Mouse (Mus musculus) hindbrain, postnatal 0 days (tissue): ENCODE measurements around the gene Exoc6. TPM values are rescaled to one million over a fixed set of nuclear protein-coding genes. Genes with fewer than 3 reads are reported as not detected.

Experiments
- ATAC-seq: fragments of 200-750 bp; cut with Nextera tagmentation; 2 replicates; pipeline ENCODE4 v1.8.0; 2017; ENCODE audit warnings: mild to moderate bottlenecking, moderate TSS enrichment, moderate library complexity
- DNase-seq: peaks from one replicate; pipeline ENCODE4 v3.0.0-alpha.2; 2015; ENCODE audit warnings: low spot score
- H3K27ac ChIP-seq: fragments of 300-500 bp; sonication (generic); 2 replicates; pipeline ENCODE4 v1.5.1; 2014; ENCODE audit warnings: mild to moderate bottlenecking
- H3K27me3 ChIP-seq: fragments of 300-500 bp; sonication (generic); 2 replicates; pipeline ENCODE4 v1.6.1; 2014; ENCODE audit warnings: low read length, mixed read lengths; ENCODE audit not compliant: insufficient read depth
- H3K36me3 ChIP-seq: fragments of 300-500 bp; sonication (generic); 2 replicates; pipeline ENCODE4 v1.6.1; 2014; ENCODE audit warnings: low read length, mixed read lengths; ENCODE audit not compliant: insufficient read depth
- H3K4me1 ChIP-seq: fragments of 300-500 bp; sonication (generic); 2 replicates; pipeline ENCODE4 v1.6.1; 2014; ENCODE audit warnings: antibody characterized with exemption, low read length, mixed read lengths; ENCODE audit not compliant: insufficient read depth
- H3K4me2 ChIP-seq: fragments of 300-500 bp; sonication (generic); 2 replicates; pipeline ENCODE4 v1.6.1; 2014; ENCODE audit warnings: low read depth, mild to moderate bottlenecking, low read length, moderate library complexity, mixed read lengths
- H3K4me3 ChIP-seq: fragments of 300-500 bp; sonication (generic); 2 replicates; pipeline ENCODE4 v1.5.1; 2014; ENCODE audit warnings: low read length
- H3K9ac ChIP-seq: fragments of 300-500 bp; sonication (generic); replicated peaks from 2 replicates; pipeline ENCODE4 v1.6.1; 2014; ENCODE audit warnings: mild to moderate bottlenecking, low read length, moderate library complexity, mixed read lengths
- H3K9me3 ChIP-seq: fragments of 300-500 bp; sonication (generic); 2 replicates; pipeline ENCODE4 v1.6.1; 2016; ENCODE audit warnings: low read length, mixed read lengths
- CTCF ChIP-seq: IDR thresholded peaks from 2 replicates; pipeline ENCODE4 v1.5.1; 2016; ENCODE audit warnings: antibody characterized with exemption, control low read depth, low read depth
- WGBS: fragments of 180-500 bp; shearing (Covaris S2); extraction: QIAGEN DNeasy Blood & Tissue Kit; methylation state at CpG from one replicate; pipeline ENCODE4 v1.1.7; 2014; 5-methylcytosine and 5-hydroxymethylcytosine counted together
- polyA plus RNA-seq: library from polyadenylated mRNA; unstranded; fragments of >200 nt; fragmentation: Nextera tagmentation; extraction: Ambion mirVana; gene quantifications from 2 replicates; pipeline ENCODE4 v1.2.1, GENCODE M21; 2015
- total RNA-seq: library from RNA; depleted of rRNA; stranded (reverse); fragments of >200 nt; gene quantifications from 2 replicates; pipeline ENCODE4 v1.2.3, GENCODE M21; 2014

The Exoc6 gene
- total and polyA plus RNA-seq, 2 experiments from 2014 or later, result 18.8 to 18.9 TPM

GRCm38 (mm10) chr19:37702377-37703076, 152.3 kb downstream of the Exoc6 start:
- Histone ChIP-seq H3K9me3 (no peaks in the 10 kb centered on the region), H3K27ac (no peak overlapping the region), H3K4me3 (no peak overlapping the region), H3K4me1 (no peaks in the 10 kb centered on the region), H3K27me3 (peaks cover 54% of the 10 kb centered on the region), H3K4me2 (no peak overlapping the region), H3K9ac (no peak overlapping the region), H3K36me3 (no peaks in the 10 kb centered on the region)
- 67% methylated on average over 21 of the region's 21 CpGs for WGBS
- TF ChIP-seq CTCF, result no peak
- ATAC-seq, result no peak
- no peak for DNase-seq

DNA sequence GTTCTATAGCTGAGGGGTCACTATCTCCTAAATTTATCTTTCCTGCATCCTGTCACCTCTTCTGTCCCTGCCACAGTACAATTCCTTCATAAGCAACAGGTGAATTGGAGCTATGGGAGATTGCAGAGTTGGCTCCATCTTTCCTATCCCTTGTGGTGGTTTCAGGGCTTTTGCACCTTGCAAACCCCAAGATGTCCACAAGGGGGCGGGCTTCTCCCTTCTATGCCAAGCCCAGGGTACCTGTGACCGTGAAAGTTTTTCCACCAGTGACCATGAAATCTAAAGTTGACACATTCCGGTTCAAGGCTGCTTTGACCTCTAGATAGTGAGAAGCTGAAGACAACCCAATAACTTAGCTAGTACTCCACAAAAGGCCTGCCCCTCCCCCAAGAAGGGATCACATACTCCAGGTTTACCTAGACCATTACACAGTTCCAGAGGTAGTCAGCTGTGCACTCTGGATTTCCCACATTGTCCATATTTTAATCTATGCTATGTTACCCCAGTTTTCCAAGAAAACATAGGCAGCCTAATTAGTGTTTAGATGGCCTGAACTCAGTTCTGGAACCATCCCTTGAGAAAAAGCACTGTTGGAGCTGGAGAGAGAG, 153.8 kb downstream of the Exoc6 start:
- WGBS, result 6% methylated on average over 3 of the region's 3 CpGs
- H3K36me3 ChIP-seq, result no peaks in the 10 kb centered on the region
- peaks cover 39% of the 10 kb centered on the region for H3K27me3 ChIP-seq
- no peak overlapping the region for H3K9ac ChIP-seq
- DNase-seq (peak; percentile 76), ATAC-seq (peak; percentile 71; the same call in 1 of the 2 replicates)
- H3K4me1 ChIP-seq, result no peaks in the 10 kb centered on the region
- H3K27ac ChIP-seq, result no peak overlapping the region
- TF ChIP-seq CTCF, result peak; percentile 94
- H3K4me2 ChIP-seq, result no peak overlapping the region
- no peaks in the 10 kb centered on the region for H3K9me3 ChIP-seq
- no peak overlapping the region for H3K4me3 ChIP-seq

- whole genome bisulfite sequencing, result 89% methylated on average over 5 of the region's 5 CpGs
- ATAC-seq (no peak), DNase-seq (no peak)
- no peak for TF ChIP-seq CTCF
- Histone ChIP-seq H3K4me1 (no peaks in the 10 kb centered on the region), H3K9ac (no peak overlapping the region), H3K27ac (no peak overlapping the region), H3K36me3 (no peaks in the 10 kb centered on the region), H3K27me3 (peaks cover 22% of the 10 kb centered on the region), H3K4me2 (no peak overlapping the region), H3K4me3 (no peak overlapping the region), H3K9me3 (no peaks in the 10 kb centered on the region)
Measured at GRCm38 (mm10) chr19:37705722-37706121, 155.5 kb downstream of the Exoc6 start.

DNA sequence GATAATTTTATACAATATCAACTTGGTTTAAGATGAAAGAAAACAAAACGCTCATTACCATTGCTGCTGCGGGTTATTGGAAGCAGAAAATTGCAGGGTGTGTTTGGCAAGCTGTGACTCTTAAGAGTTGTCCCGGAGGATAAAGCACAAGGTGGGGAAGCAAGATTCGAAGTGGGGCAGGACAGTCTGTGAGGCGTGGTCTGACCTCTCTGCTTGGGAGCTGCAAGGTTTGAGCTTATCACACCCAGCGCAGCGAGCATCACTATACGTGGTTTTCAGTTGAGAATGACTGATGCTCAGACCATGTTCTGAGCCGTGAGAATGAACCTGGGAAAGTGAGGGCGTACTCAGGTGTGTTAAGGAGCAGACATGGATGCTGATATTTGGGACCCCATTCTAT, 164.5 kb downstream of the Exoc6 start:
- no peak overlapping the region for H3K27ac ChIP-seq
- no peaks in the 10 kb centered on the region for H3K27me3 ChIP-seq
- no peak overlapping the region for H3K9ac ChIP-seq
- ATAC-seq, result no peak
- 77% methylated on average over 10 of the region's 10 CpGs for WGBS
- no peaks in the 10 kb centered on the region for H3K4me1 ChIP-seq
- no peak for TF ChIP-seq CTCF
- DNase-seq, result no peak
- no peaks in the 10 kb centered on the region for H3K9me3 ChIP-seq
- no peaks in the 10 kb centered on the region for H3K36me3 ChIP-seq
- no peak overlapping the region for H3K4me3 ChIP-seq
- H3K4me2 ChIP-seq, result no peak overlapping the region

DNA sequence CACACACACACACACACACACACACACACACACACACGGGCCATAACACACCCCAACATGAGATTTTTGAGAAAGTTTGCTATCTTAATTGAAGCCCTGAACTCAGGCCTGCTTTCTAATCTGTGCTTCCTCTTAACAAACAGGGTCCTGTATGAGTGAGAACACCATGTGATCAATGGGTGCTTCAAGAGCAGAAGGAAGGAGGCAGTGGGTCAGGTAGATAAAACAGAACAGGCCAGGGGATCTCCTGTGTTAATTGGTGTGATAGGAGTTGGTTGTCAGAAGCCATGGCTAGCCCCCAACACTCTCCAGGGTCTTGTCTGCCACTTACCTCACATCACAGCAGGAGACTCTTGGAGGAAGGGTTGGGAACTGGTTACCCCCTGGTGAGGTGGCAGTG, 165.8 kb downstream of the Exoc6 start:
- Histone ChIP-seq H3K27ac (no peak overlapping the region), H3K27me3 (no peaks in the 10 kb centered on the region), H3K4me2 (no peak overlapping the region), H3K36me3 (no peaks in the 10 kb centered on the region), H3K9me3 (no peaks in the 10 kb centered on the region), H3K4me1 (no peaks in the 10 kb centered on the region), H3K4me3 (no peak overlapping the region), H3K9ac (no peak overlapping the region)
- no peak for DNase-seq
- TF ChIP-seq CTCF, result no peak
- ATAC-seq, result no peak
- WGBS, result 70% methylated on average over 1 of the region's 1 CpGs

GRCm38 (mm10) chr19:37716524-37717175, 166.4 kb downstream of the Exoc6 start:
- Histone ChIP-seq H3K36me3 (no peaks in the 10 kb centered on the region), H3K9me3 (no peaks in the 10 kb centered on the region), H3K4me2 (no peak overlapping the region), H3K27me3 (no peaks in the 10 kb centered on the region), H3K4me3 (no peak overlapping the region), H3K27ac (no peak overlapping the region), H3K4me1 (no peaks in the 10 kb centered on the region), H3K9ac (no peak overlapping the region)
- DNase-seq (no peak), ATAC-seq (no peak)
- no peak for TF ChIP-seq CTCF
- 89% methylated on average over 12 of the region's 12 CpGs for WGBS

GRCm38 (mm10) chr19:37719166-37719565, 168.9 kb downstream of the Exoc6 start:
- H3K27ac ChIP-seq, result no peak overlapping the region
- no peaks in the 10 kb centered on the region for H3K36me3 ChIP-seq
- H3K4me1 ChIP-seq, result no peaks in the 10 kb centered on the region
- DNase-seq (no peak), ATAC-seq (no peak)
- TF ChIP-seq CTCF, result no peak
- no peak overlapping the region for H3K4me3 ChIP-seq
- H3K9me3 ChIP-seq, result no peaks in the 10 kb centered on the region
- H3K27me3 ChIP-seq, result no peaks in the 10 kb centered on the region
- H3K4me2 ChIP-seq, result no peak overlapping the region
- WGBS, result 36% methylated on average over 1 of the region's 1 CpGs
- H3K9ac ChIP-seq, result no peak overlapping the region
